23 mouse cellular contexts compared by ENCODE assay signal in the genomic region with DNA sequence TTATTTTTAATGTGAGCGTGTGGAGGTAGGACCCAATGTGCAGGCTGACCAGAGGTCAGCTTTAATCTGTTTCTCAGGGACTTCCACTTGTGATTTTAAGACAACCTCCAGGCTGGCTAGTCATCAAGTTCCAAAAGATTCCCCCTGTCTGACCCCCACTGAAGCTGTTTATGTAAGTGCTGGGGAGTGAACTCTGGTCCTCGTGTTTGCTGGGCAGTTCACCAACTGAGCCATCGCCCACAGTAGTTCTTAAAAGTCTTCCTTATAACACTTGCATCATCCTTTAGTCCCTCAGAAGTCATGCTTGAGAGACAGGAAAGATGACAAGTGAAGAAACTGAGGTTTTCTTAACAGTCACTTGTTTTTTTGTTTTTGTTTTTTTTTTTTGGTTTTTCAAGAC.
"Had no signal": no experiment of that assay in that cellular context is flagged by ENCODE, and none has a peak within 500 bp of the region (broad histone marks: within the 10 kb centered on the region; RNA-seq: fewer than 3 reads in every experiment).

No protein-coding gene starts in this region.

- H3K4me1 ChIP-seq: hindbrain, embryonic 12.5 days; limb, embryonic 10.5 days had no signal

- H3K27me3 ChIP-seq: heart, embryonic 12.5 days; hindbrain, embryonic 12.5 days; intestine, embryonic 15.5 days; limb, embryonic 12.5 days; liver, embryonic 13.5 days; liver, embryonic 15.5 days had no signal

- DNase-seq: gastrocnemius, postnatal 14 days; heart, adult 18-20 months; heart, postnatal 10 days; heart, postnatal 4 days; kidney, postnatal 10 days; liver; liver, embryonic 13.5 days; liver, postnatal 0 days had no signal

- H3K9ac ChIP-seq: heart, embryonic 12.5 days; hindbrain, embryonic 12.5 days; hindbrain, embryonic 14.5 days; intestine, embryonic 15.5 days; limb, embryonic 12.5 days; liver, embryonic 13.5 days; liver, embryonic 15.5 days; liver, postnatal 0 days had no signal

- H3K27ac ChIP-seq: heart, embryonic 10.5 days; hindbrain, embryonic 10.5 days; hindbrain, embryonic 12.5 days; hindbrain, embryonic 14.5 days; intestine, embryonic 15.5 days; limb, embryonic 10.5 days; limb, embryonic 12.5 days; liver, embryonic 13.5 days; liver, embryonic 15.5 days had no signal

- ATAC-seq: hindbrain, embryonic 16.5 days; inflammation-experienced regulatory T-cells, adult 6 months; intestine, embryonic 15.5 days; intestine, postnatal 0 days; liver, postnatal 0 days had no signal

- H3K9me3 ChIP-seq: heart, embryonic 10.5 days; heart, embryonic 12.5 days; hindbrain, embryonic 10.5 days; hindbrain, embryonic 12.5 days; intestine, embryonic 15.5 days; limb, embryonic 10.5 days; limb, embryonic 12.5 days; liver, embryonic 13.5 days; liver, embryonic 15.5 days had no signal

- H3K4me2 ChIP-seq: heart, embryonic 12.5 days; hindbrain, embryonic 12.5 days; hindbrain, embryonic 14.5 days; intestine, embryonic 15.5 days; limb, embryonic 12.5 days; liver, embryonic 11.5 days; liver, embryonic 13.5 days; liver, embryonic 15.5 days had no signal

- H3K4me3 ChIP-seq: heart, embryonic 10.5 days; heart, embryonic 12.5 days; hindbrain, embryonic 10.5 days; hindbrain, embryonic 12.5 days; intestine, embryonic 15.5 days; layer of hippocampus, adult 2 months; left cerebral cortex, adult 2 months; limb, embryonic 10.5 days; limb, embryonic 12.5 days; liver, embryonic 13.5 days; liver, embryonic 15.5 days had no signal
